Mouse (Mus musculus) forebrain, embryonic 11.5 days (tissue): ENCODE measurements around the gene Hes5. TPM values are rescaled to one million over a fixed set of nuclear protein-coding genes. Genes with fewer than 3 reads are reported as not detected.

Source experiments
- ATAC-seq: fragments of 200-750 bp; cut with Nextera tagmentation; replicated peaks from 2 replicates; pipeline ENCODE4 v1.8.0; 2017; ENCODE audit warnings: moderate TSS enrichment; ENCODE audit not compliant: low FRiP score
- DNase-seq: peaks from one replicate; pipeline ENCODE4 v3.0.0-alpha.2; 2017; ENCODE audit warnings: low spot score
- H3K27ac ChIP-seq: fragments of 300-500 bp; sonication (generic); 2 replicates; pipeline ENCODE4 v1.5.1; 2014; ENCODE audit warnings: low read depth, low read length
- H3K27me3 ChIP-seq: fragments of 300-500 bp; sonication (generic); 2 replicates; pipeline ENCODE4 v1.6.1; 2014; ENCODE audit warnings: mild to moderate bottlenecking, low read length, mixed read lengths; ENCODE audit not compliant: control insufficient read depth, insufficient read depth
- H3K36me3 ChIP-seq: fragments of 300-500 bp; sonication (generic); 2 replicates; pipeline ENCODE4 v1.6.1; 2014; ENCODE audit warnings: mild to moderate bottlenecking, low read length, moderate library complexity, mixed read lengths; ENCODE audit not compliant: control insufficient read depth, insufficient read depth
- H3K4me1 ChIP-seq: fragments of 300-500 bp; sonication (generic); replicated peaks from 2 replicates; pipeline ENCODE4 v1.6.1; 2014; ENCODE audit warnings: low read length, mixed read lengths; ENCODE audit not compliant: control insufficient read depth, insufficient read depth
- H3K4me2 ChIP-seq: fragments of 300-500 bp; sonication (generic); 2 replicates; pipeline ENCODE4 v1.6.1; 2014; ENCODE audit warnings: low read depth, mild to moderate bottlenecking, low read length, moderate library complexity, mixed read lengths; ENCODE audit not compliant: severe bottlenecking
- H3K4me3 ChIP-seq: fragments of 300-500 bp; sonication (generic); 2 replicates; pipeline ENCODE4 v1.5.1; 2014; ENCODE audit warnings: low read depth, low read length
- H3K9ac ChIP-seq: fragments of 300-500 bp; sonication (generic); 2 replicates; pipeline ENCODE4 v1.6.1; 2014; ENCODE audit warnings: low read length
- H3K9me3 ChIP-seq: fragments of 300-500 bp; sonication (generic); 2 replicates; pipeline ENCODE4 v1.6.1; 2016; ENCODE audit warnings: low read length, mixed read lengths; ENCODE audit not compliant: control insufficient read depth
- WGBS: fragments of 180-500 bp; shearing (Covaris S2); extraction: QIAGEN DNeasy Blood & Tissue Kit; methylation state at CpG from one replicate; pipeline ENCODE4 v1.1.7; 2014; 5-methylcytosine and 5-hydroxymethylcytosine counted together
- polyA plus RNA-seq: library from polyadenylated mRNA; unstranded; fragments of >200 nt; fragmentation: Nextera tagmentation; extraction: Ambion mirVana; gene quantifications from 2 replicates; pipeline ENCODE4 v1.2.1, GENCODE M21; 2014

Gene Hes5
- polyA plus RNA-seq, 1 experiment from 2014 or later: 313 TPM

GRCm38 (mm10) chr4:154925413-154925812 lies 35.3 kb upstream of the Hes5 start:
- Histone ChIP-seq H3K9me3 (no peaks in the 10 kb centered on the region), H3K36me3 (no peaks in the 10 kb centered on the region), H3K4me1 (no peaks in the 10 kb centered on the region), H3K4me3 (no peak overlapping the region), H3K27ac (no peak overlapping the region), H3K9ac (no peak overlapping the region), H3K27me3 (no peaks in the 10 kb centered on the region), H3K4me2 (no peak overlapping the region)
- no peak for ATAC-seq
- no peak for DNase-seq
- 64% methylated on average over 4 of the region's 4 CpGs for WGBS

DNA sequence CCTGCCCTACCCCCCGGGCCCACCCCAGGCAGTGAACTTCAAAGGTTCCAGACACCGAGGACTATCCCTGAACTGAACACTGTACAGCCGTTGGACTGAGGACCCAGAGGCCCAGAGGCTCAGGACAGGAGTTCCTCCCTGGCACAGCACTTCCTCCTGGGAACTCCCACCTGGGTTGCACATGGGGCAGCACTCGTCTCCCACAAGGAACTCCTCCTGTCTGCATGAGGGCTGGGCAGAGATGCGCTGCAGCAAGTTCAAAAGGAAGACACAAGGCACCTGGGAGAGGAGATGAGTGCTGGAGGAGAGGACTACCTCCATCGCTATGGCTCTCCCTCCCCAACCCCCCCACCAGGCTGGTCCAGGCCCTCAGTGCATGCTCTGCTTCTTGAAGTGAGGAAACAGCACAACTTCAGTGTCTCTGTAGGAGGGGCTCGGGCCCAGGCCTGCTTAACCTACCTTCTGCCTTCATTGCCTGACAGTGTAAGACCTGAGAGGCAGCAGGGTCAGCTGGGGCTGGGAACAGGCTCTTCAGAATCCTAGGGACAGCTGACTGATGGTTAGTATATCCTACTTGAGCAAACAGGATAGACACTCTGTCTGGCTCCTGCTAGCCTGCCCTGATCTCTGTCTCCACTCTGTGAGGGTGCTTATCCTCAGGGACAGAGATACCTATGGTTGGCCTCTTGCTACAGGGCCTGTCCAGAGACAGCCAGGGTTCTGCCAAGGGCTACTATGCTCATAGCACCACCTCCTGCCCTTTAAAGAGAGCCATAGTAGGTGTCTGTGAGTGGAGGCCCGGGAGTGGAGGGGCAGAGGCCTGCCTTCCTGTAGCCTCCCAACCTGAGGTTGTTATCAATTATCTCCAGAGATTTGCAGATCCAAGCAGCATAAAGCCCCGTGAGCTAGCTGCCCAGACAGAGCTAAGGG lies 33.5 kb upstream of the Hes5 start:
- 65% methylated on average over 9 of the region's 9 CpGs for WGBS
- Histone ChIP-seq H3K9me3 (no peaks in the 10 kb centered on the region), H3K4me1 (no peaks in the 10 kb centered on the region), H3K36me3 (no peaks in the 10 kb centered on the region), H3K4me3 (0 out of 2 replicates have a peak overlapping the region, but pooled peaks have one; percentile 0), H3K27ac (peak overlapping the region; percentile 13; the same call in 1 of the 2 replicates), H3K9ac (no peak overlapping the region), H3K4me2 (no peak overlapping the region), H3K27me3 (no peaks in the 10 kb centered on the region)
- DNase-seq (no peak), ATAC-seq (no peak)

DNA sequence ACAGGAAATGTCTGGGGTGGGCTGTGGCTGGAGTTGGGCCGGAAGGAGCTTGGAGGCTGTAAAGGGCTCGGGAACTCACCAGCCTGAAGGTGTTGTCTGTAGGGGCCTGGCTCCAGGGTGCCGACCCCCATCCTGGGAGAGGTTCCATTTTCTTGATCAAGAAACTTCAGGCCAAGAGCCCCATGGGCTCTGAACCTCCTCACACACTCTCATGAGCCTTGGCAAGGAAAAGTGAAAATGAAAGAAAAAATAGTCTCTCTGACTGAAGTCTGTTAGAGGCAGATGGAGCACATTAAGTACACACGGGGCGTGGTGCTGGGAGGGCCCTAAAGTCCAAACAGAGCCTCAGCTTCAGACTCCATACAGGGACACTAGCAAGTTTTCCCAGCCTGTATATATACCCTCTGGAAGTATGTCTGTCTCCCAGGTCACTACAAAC lies 32.8 kb upstream of the Hes5 start:
- Histone ChIP-seq H3K4me2 (no peak overlapping the region), H3K4me1 (no peaks in the 10 kb centered on the region), H3K27ac (peak overlapping the region; percentile 13; the same call in 1 of the 2 replicates), H3K27me3 (no peaks in the 10 kb centered on the region), H3K36me3 (no peaks in the 10 kb centered on the region), H3K9ac (no peak overlapping the region), H3K9me3 (no peaks in the 10 kb centered on the region), H3K4me3 (no peak overlapping the region)
- WGBS: 65% methylated on average over 5 of the region's 5 CpGs
- ATAC-seq: no peak
- no peak for DNase-seq

DNA sequence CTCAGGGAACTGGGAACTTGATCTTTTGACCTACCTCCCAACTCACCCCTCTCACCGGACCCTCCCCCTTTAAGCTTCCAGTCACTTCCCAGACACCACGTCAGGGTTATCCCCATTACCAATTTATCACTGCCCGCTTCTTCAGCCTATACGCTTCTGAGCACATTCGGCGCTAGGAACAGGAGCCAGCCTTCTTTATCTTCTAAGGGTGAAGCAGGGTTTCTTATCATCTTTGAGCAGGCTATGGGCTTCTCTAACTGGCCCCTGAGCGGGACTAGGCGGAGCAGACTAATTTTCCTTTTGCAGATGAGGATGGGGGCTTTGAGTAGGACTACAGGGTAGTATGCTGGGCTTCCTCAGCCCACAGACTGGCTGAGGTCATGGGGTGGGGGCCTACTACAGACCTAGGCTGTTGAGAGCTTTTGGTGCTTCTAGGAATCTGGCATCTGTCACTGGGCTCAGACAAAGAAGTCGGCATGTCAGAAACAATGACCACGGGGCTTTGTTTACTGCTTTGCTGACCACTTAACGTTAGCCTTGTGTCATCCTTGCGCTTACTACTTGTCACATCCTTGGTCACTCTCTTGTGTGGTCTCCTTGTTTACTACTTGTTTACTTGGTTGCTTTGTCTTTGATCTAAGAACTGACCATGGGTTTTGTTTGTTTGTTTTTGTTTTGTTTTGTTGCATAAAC lies 32.2 kb upstream of the Hes5 start, which contains the start of gene Tnfrsf14:
Gene Tnfrsf14, minus strand, starts transcription at position 169 of the 693 bp plus-strand sequence.
- H3K36me3 ChIP-seq: no peaks in the 10 kb centered on the region
- no peaks in the 10 kb centered on the region for H3K27me3 ChIP-seq
- no peaks in the 10 kb centered on the region for H3K9me3 ChIP-seq
- H3K27ac ChIP-seq: peak within 1 kb of the TSS; percentile 13; the same call in 1 of the 2 replicates
- no peak for ATAC-seq
- 64% methylated on average over 12 of the region's 12 CpGs for WGBS
- H3K4me3 ChIP-seq: 0 out of 2 replicates have a peak within 1 kb of the TSS, but pooled peaks have one; percentile 0
- H3K9ac ChIP-seq: no peak within 1 kb of the TSS
- no peaks in the 10 kb centered on the region for H3K4me1 ChIP-seq
- DNase-seq: no peak
- no peak within 1 kb of the TSS for H3K4me2 ChIP-seq

DNA sequence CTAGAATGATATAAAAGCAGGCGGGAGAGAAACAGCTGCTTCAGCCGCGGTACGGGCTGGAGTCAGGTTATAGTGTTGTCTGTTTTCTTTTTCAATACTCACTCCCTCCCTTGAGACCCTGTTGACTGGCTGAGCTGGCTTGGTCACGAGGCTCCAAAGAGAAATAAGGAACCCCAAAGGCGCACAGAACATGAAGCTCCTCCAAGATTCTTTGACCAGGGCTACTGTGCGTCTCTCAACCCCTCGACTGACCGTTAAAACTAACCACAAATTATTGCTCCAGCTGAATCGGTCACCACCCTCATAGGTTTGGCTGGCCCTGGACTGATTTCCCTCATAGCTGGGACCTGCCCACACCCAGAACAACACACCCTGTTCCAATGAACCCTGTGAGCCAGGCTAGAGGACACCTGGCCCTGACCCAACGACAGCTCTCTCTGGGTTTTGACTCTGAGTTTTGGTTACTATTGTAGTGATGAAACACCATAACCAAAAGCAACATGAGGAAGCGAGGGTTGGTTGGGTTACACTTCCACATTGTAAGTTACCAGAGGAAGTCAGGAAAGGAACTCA lies 31.5 kb upstream of the Hes5 start:
- no peak overlapping the region for H3K4me2 ChIP-seq
- H3K27ac ChIP-seq: no peak overlapping the region
- H3K36me3 ChIP-seq: no peaks in the 10 kb centered on the region
- DNase-seq: no peak
- no peak for ATAC-seq
- 89% methylated on average over 12 of the region's 12 CpGs for WGBS
- H3K9me3 ChIP-seq: no peaks in the 10 kb centered on the region
- H3K4me1 ChIP-seq: no peaks in the 10 kb centered on the region
- no peak overlapping the region for H3K9ac ChIP-seq
- no peak overlapping the region for H3K4me3 ChIP-seq
- H3K27me3 ChIP-seq: no peaks in the 10 kb centered on the region

GRCm38 (mm10) chr4:154933306-154933907 lies 27.3 kb upstream of the Hes5 start:
- ATAC-seq: no peak
- H3K4me3 ChIP-seq: no peak overlapping the region
- DNase-seq: no peak
- H3K9ac ChIP-seq: no peak overlapping the region
- H3K9me3 ChIP-seq: no peaks in the 10 kb centered on the region
- H3K27ac ChIP-seq: no peak overlapping the region
- 63% methylated on average over 13 of the region's 13 CpGs for WGBS
- H3K36me3 ChIP-seq: no peaks in the 10 kb centered on the region
- 0 out of 2 replicates have a peak, but pooled peaks cover 2% of the 10 kb centered on the region for H3K4me1 ChIP-seq
- no peak overlapping the region for H3K4me2 ChIP-seq
- H3K27me3 ChIP-seq: no peaks in the 10 kb centered on the region

- DNase-seq (no peak), ATAC-seq (no peak)
- 0 out of 2 replicates have a peak, but pooled peaks cover 2% of the 10 kb centered on the region for H3K4me1 ChIP-seq
- H3K27ac ChIP-seq: no peak overlapping the region
- H3K36me3 ChIP-seq: no peaks in the 10 kb centered on the region
- no peak overlapping the region for H3K4me2 ChIP-seq
- no peak overlapping the region for H3K4me3 ChIP-seq
- no peaks in the 10 kb centered on the region for H3K27me3 ChIP-seq
- H3K9me3 ChIP-seq: no peaks in the 10 kb centered on the region
- no peak overlapping the region for H3K9ac ChIP-seq
- WGBS: 70% methylated on average over 2 of the region's 2 CpGs
These were observed 25.9 kb upstream of the Hes5 start for GRCm38 (mm10) chr4:154934800-154935199.

- Histone ChIP-seq H3K27ac (no peak overlapping the region), H3K4me2 (no peak overlapping the region), H3K36me3 (no peaks in the 10 kb centered on the region), H3K4me1 (0 out of 2 replicates have a peak, but pooled peaks cover 2% of the 10 kb centered on the region), H3K27me3 (no peaks in the 10 kb centered on the region), H3K9ac (no peak overlapping the region), H3K4me3 (no peak overlapping the region), H3K9me3 (no peaks in the 10 kb centered on the region)
- ATAC-seq (no peak), DNase-seq (no peak)
- WGBS: 77% methylated on average over 7 of the region's 7 CpGs
These were observed 24.9 kb upstream of the Hes5 start for GRCm38 (mm10) chr4:154935788-154936187.
